Mouse (Mus musculus): ENCODE results near the gene Atp8a2.

Atp8a2 gene

GRCm38 (mm10) chr14:59709505-59710335 is 487.3 kb downstream of the Atp8a2 start:
- no peak for DNase-seq (ENCODE audit: low spot score)

GRCm38 (mm10) chr14:59708009-59708408 is 489.0 kb downstream of the Atp8a2 start:
- no peak for DNase-seq (ENCODE audit: low spot score)

- DNase-seq (ENCODE audit: low spot score) = no peak
Measured at GRCm38 (mm10) chr14:59705326-59706058, 491.5 kb downstream of the Atp8a2 start.

GRCm38 (mm10) chr14:59701492-59701891 is 495.5 kb downstream of the Atp8a2 start:
- DNase-seq (ENCODE audit: low spot score) = no peak

GRCm38 (mm10) chr14:59695160-59695559 is 501.8 kb downstream of the Atp8a2 start:
- no peak for DNase-seq (ENCODE audit: low spot score)

- no peak for DNase-seq (ENCODE audit: low spot score)
Measured at GRCm38 (mm10) chr14:59692164-59692563, 504.8 kb downstream of the Atp8a2 start.

- no peak for DNase-seq (ENCODE audit: low spot score)
Measured at GRCm38 (mm10) chr14:59691402-59691801, 505.6 kb downstream of the Atp8a2 start.

- no peak for DNase-seq (ENCODE audit: low spot score)
Measured at GRCm38 (mm10) chr14:59690954-59691353, 506.0 kb downstream of the Atp8a2 start.

GRCm38 (mm10) chr14:59689596-59689995 is 507.4 kb downstream of the Atp8a2 start:
- DNase-seq (ENCODE audit: low spot score) = no peak

GRCm38 (mm10) chr14:59686229-59686628 is 510.8 kb downstream of the Atp8a2 start:
- DNase-seq (ENCODE audit: low spot score) = no peak

- no peak for DNase-seq (ENCODE audit: low spot score)
Measured at GRCm38 (mm10) chr14:59685343-59685742, 511.6 kb downstream of the Atp8a2 start.

GRCm38 (mm10) chr14:59681906-59682305 is 515.1 kb downstream of the Atp8a2 start:
- DNase-seq (ENCODE audit: low spot score) = no peak

GRCm38 (mm10) chr14:59677598-59678003 is 519.4 kb downstream of the Atp8a2 start:
- DNase-seq (ENCODE audit: low spot score) = no peak

GRCm38 (mm10) chr14:59675330-59675729 is 521.6 kb downstream of the Atp8a2 start:
- DNase-seq (ENCODE audit: low spot score) = no peak

- DNase-seq (ENCODE audit: low spot score) = no peak
Measured at GRCm38 (mm10) chr14:59674556-59674955, 522.4 kb downstream of the Atp8a2 start.

- DNase-seq (ENCODE audit: low spot score) = no peak
Measured at GRCm38 (mm10) chr14:59672893-59673515, 524.0 kb downstream of the Atp8a2 start.

- no peak for DNase-seq (ENCODE audit: low spot score)
Measured at GRCm38 (mm10) chr14:59657098-59657497, 539.9 kb downstream of the Atp8a2 start.

GRCm38 (mm10) chr14:59656591-59656990 is 540.4 kb downstream of the Atp8a2 start:
- no peak for DNase-seq (ENCODE audit: low spot score)

GRCm38 (mm10) chr14:59649337-59649736 is 547.6 kb downstream of the Atp8a2 start:
- no peak for DNase-seq (ENCODE audit: low spot score)

- no peak for DNase-seq (ENCODE audit: low spot score)
Measured at GRCm38 (mm10) chr14:59648611-59649010, 548.4 kb downstream of the Atp8a2 start.

- no peak for DNase-seq (ENCODE audit: low spot score)
Measured at GRCm38 (mm10) chr14:59646826-59647697, 549.9 kb downstream of the Atp8a2 start.

- no peak for DNase-seq (ENCODE audit: low spot score)
Measured at GRCm38 (mm10) chr14:59644896-59645295, 552.1 kb downstream of the Atp8a2 start.
